Comparison of ENCODE assay signal across 12 mouse cellular contexts in the genomic region with DNA sequence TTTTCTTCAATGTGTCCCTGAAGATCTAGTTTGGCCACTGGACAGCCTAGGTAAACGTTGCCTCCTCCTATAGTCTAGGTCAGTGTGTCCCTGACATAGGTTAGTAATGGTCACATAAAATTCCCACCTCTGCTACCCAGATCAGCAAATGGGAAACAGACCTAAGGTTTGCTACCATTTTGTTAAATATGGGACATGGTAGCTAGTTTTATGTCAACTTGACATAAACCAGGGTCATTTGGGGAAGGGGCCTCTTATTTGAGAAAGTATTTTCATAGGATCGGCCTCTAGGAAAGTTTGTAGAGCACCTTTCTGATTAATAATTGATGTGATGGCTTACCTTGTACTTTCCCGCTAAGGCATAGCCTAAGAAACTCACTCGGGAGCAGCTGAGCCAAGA.
"Had no signal": no experiment of that assay in that cellular context is flagged by ENCODE, and none has a peak within 500 bp of the region (broad histone marks: within the 10 kb centered on the region; RNA-seq: fewer than 3 reads in every experiment).

No protein-coding gene starts in this region.

- DNase-seq: left cerebral cortex, postnatal 4 days; liver; liver, embryonic 13.5 days; liver, postnatal 0 days; lung, adult 18-20 months; lung, adult 2 months; lung, embryonic 14.5 days; lung, postnatal 10 days; lung, postnatal 14 days; lung, postnatal 36 days; lung, postnatal 4 days; midbrain, embryonic 14.5 days had no signal
